Mouse (Mus musculus): ENCODE data around the gene Tekt4.

Tekt4 gene

DNA sequence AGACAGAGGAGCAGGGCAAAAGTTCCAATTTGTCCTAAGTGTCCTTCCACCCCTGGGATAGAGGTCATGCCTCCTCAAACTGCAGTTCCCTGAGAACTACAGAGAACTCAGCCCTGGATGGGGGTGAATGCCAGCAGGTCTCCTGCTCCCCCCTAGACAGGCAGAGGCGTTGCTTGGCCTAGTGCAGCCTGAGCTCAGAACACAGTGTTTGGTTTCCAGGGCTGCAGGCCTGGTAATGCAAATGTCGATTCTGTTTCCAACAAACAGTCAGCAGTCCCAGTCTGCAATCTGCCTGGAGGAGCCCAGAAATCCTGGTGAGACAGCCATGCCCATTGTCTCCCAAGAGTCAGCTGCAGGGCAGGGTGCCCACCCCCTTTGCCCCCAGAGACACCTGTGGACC, at the start of gene Tekt4:
TSS of gene Tekt4 (plus strand) at position 344 of the 400 bp plus-strand sequence.
- no peak for DNase-seq (ENCODE audit: low read depth)

GRCm38 (mm10) chr17:25405224-25405895, 49.1 kb upstream of the Tekt4 start:
- DNase-seq (ENCODE audit: low read depth) = no peak

- DNase-seq (ENCODE audit: low read depth) = no peak
Measured at GRCm38 (mm10) chr17:25406011-25406441, 48.4 kb upstream of the Tekt4 start.

- no peak for DNase-seq (ENCODE audit: low read depth)
Measured at GRCm38 (mm10) chr17:25407352-25407751, 47.1 kb upstream of the Tekt4 start.

GRCm38 (mm10) chr17:25408302-25408999, 46.0 kb upstream of the Tekt4 start:
- DNase-seq (ENCODE audit: low read depth) = no peak

DNA sequence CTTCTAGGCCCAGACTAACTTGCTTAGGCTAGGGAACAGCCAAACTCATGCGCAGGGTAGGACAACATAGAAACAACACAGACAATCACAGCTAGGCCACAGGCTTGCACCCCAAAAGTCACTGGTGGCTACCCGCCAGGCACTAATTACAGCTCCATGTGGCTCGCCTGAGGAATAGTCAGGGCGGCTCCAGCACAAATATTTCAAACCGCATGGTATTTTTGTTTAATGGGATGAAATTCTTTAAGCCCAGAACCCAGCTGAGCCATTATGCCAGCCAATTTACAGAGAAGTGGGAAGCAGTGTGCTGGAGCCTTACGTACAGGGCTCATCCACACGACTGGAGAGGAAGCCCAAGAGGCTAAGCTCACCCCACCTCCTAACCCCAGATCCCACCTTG, 44.8 kb upstream of the Tekt4 start:
- no peak for DNase-seq (ENCODE audit: low read depth)

- no peak for DNase-seq (ENCODE audit: low read depth)
Measured at GRCm38 (mm10) chr17:25410180-25410579, 44.2 kb upstream of the Tekt4 start.

DNA sequence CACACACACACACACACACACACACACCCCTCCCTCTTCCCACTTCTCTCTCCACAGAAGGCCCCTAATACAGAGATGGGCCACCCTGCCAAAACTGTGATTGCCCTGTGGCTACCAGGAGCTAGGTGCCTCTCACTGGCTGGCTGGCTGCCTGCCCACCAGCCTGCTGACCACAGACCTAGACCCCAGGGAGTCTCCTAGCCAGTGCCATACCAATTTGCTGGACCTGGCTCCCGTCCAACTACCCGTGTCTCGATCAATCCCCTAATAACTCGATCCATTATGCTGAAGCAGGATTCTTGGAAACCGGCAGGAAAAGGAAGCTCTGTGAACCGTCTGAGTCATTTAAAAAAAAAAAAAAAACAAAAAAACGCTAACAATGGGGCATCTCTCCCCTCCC, 43.6 kb upstream of the Tekt4 start:
- no peak for DNase-seq (ENCODE audit: low read depth)

GRCm38 (mm10) chr17:25411251-25411650, 43.2 kb upstream of the Tekt4 start:
- no peak for DNase-seq (ENCODE audit: low read depth)

DNA sequence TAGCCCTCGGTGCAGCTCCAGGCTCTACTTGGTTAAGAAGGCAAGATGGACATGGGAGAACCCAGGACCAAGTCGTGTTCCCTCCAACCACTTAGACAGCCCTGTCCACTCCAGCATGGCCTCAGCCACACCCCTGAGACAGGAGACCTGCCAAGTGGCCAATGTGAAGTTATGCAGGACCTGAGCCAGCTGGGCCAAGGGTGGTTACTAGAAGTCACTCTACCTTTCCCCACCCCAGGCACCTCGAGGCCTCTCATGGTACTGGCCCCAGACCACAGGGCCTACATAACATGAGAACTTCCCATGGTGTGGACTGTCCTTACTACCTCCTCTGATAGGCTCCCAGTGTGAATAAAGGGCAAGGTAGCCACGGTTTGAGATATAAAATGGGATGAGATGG, 40.2 kb upstream of the Tekt4 start:
- DNase-seq (ENCODE audit: low read depth) = no peak

DNA sequence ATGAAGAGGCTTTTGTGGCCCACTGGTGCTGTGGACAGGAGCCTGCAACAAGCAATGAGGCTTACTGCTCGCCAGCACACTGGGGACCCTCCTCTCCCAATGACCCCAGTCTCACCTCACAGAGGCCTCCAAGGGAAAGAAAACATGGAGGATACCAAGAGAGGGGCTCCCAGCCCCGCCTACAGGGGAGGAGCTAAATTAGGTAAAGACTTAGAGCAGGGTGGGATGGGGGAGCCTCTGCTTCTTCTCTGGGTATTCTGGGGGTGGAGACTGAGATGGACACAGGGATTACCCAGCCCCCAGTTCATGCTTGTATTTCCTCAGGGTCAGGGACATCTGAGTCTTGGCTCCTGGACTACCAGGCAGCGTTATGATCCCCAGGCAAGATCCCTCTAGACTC, 39.5 kb upstream of the Tekt4 start:
- no peak for DNase-seq (ENCODE audit: low read depth)

GRCm38 (mm10) chr17:25415421-25415913, 38.9 kb upstream of the Tekt4 start:
- DNase-seq (ENCODE audit: low read depth) = no peak

DNA sequence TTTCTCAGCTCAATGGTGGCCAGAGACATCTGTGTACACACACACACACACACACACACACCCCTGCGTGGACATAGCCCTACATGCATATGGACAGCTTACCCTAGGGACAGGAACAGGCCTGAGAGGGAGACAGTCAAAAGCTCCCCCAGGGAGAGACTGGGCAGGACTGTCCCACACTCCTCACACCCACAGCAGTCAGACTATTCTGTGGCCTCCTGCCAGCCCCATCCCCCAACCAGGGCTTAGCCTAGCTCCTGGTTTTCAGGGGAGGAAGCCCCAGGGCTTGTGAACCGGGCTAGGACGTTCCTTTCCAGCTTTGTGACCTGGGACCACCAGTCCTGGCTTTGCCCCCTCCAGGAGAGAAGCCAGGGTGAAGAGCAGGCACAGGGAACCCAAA, 38.2 kb upstream of the Tekt4 start:
- no peak for DNase-seq (ENCODE audit: low read depth)

DNA sequence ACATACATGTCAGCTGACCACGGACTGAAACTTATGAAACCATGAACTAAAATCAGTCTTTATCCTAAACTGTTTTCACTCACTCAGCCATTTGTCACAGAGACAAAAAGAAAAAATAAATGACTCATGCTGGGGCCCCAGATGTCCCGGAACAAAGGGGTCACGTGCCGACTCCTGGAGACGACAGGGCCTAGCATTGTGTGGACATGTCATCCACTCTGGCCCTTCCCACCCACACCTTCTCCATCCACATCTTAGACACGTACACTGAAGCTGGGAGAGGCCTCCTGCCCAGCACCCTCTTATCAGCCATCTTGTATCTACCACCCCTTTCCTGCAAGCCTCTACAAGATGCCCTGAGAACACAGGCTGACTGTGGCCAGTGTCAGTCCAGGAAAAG, 36.4 kb upstream of the Tekt4 start:
- DNase-seq (ENCODE audit: low read depth) = no peak

DNA sequence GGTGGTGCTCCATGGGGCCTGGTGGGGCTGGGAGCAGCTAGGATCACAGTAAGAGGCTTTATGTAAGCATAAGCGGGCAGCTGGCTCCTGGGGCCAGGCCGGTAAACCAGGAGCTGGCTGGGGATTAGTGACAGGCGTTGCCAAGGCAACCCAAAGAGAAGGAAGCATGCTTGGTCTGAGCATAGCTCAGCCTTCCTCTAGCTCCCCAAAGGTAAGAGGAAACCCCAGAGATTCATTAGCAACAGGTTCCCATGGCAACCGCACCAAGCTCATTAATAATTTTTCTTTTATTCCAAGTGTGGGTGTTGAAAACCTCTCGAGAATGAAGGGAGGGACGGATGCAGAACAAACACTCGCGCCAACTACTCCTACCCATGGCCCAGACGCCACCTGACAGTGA, 35.5 kb upstream of the Tekt4 start:
- no peak for DNase-seq (ENCODE audit: low read depth)

- DNase-seq (ENCODE audit: low read depth) = no peak
Measured at GRCm38 (mm10) chr17:25420998-25421397, 33.4 kb upstream of the Tekt4 start.

DNA sequence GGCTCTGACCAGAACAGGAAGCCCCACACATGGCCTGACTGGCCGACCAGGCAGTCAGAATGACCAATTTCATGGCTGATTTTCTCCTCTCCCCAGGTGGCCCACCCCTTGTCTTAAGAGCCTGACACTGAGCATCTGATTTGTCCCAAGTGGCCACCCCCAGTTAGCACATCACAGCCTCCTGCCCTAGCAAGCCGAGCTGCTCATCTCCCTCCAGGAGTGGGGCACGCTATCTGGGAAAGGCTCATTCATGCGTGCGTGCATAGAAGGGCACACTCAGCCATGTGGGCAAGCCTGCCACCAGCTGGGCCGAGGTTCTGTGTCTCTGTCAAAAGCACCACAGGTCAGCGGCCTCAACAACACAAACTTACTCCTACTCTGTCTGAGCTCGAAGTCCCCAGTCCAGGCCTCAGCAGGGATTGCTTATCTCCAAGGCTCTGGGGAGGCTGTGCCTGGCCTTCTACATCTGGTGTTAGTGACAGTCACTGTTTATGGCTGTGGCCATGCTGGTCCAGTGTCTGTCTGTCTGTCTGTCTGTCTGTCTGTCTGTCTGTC, 29.8 kb upstream of the Tekt4 start:
- no peak for DNase-seq (ENCODE audit: low read depth)

- no peak for DNase-seq (ENCODE audit: low read depth)
Measured at GRCm38 (mm10) chr17:25425996-25426395, 28.4 kb upstream of the Tekt4 start.

DNA sequence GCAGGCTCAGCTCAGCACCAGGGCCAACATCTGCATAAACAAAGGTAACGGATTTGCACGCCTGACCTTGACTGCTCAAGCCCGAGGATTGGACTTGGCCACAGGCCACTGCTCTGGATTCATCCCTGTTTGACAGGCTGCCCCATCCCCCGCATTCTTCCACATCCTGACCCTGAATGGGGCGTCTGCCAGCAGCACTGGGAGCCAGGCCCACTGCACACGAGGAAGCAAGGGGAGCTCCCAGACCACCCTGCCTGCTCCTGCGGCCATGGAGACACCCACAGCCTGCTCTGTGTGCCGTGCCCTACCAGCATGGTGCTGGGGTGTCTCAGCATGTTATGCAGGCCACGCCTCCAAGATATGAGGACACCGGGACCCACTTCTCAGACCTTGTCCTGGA, 27.0 kb upstream of the Tekt4 start:
- DNase-seq (ENCODE audit: low read depth) = no peak

DNA sequence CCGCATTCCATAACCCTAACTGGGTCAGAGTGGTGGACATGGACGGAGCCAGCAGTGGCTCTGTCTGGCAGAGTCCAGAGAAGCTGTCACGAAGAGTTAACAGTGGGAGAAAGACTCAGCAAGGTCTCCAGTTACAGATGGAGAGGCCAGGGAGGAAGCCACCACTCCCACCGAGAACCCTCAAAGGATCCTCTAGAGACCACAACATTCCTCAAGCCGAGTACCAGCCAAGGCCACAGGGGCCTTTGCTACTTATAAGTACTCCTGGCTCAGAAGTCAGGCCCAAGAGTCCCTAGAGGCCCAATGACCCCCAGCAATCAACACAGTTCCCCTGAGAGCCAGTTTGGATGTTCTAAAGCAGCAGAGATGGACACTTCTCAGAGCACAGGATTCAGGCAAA, 25.2 kb upstream of the Tekt4 start:
- DNase-seq (ENCODE audit: low read depth) = no peak

GRCm38 (mm10) chr17:25429886-25430285, 24.5 kb upstream of the Tekt4 start:
- DNase-seq (ENCODE audit: low read depth) = no peak

- no peak for DNase-seq (ENCODE audit: low read depth)
Measured at GRCm38 (mm10) chr17:25430534-25430933, 23.9 kb upstream of the Tekt4 start.

DNA sequence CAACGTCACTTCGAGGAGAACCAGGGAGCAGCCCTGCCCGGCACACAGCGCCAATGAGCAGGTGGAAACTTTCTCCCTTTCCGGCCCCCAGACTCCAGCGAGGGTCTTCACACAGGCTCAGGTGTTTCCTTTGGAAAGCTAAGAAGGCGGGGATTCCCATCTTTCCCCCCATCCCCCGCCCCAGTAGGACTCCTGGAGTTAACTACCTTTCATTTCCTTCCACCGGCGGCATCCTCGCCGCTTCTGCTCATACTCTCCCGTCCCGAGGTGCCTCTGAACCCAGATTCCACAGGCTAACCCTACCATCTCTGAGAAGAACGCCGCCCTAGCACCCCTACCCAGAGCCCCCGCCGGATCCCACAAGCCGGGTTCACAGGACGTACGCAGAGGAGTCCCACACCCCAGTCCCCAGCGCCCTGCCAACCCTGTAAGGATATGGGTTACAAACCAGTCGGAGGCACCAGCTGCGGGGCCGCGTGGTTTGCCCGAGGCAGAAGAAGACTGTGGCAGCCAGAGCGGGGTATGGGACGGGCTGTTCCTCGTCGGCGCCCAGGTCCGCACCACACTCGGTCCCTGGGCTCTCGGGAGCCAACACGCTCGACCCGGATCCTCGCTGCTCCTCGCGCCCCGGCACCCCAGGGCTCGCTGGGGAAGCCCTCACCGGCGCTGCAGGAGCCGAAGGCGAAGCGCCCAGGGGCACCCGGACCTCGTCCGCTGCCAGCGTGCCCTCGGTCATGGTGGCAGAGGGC, 21.8 kb upstream of the Tekt4 start:
- DNase-seq (ENCODE audit: low read depth) = no peak

Data from c-Kit-positive CD71-negative TER-119-negative erythroid progenitor cells, embryonic 14.5 days (primary cell).